In genomic region chr11:97083401-97084140, GRCm38 (mm10) we compare ENCODE assay signal across 9 mouse cellular contexts. TPM values are rescaled to one million over a fixed set of nuclear protein-coding genes. Genes with fewer than 3 reads are reported as not detected.
DNase-seq lines count a peak whose midpoint lies in the region; ATAC-seq lines count a peak whose summit lies in the region.
"Had no signal": no experiment of that assay in that cellular context is flagged by ENCODE, and none has a peak within 500 bp of the region (broad histone marks: within the 10 kb centered on the region; RNA-seq: fewer than 3 reads in every experiment).

No protein-coding gene starts in this region.

- H3K27me3 ChIP-seq in kidney, embryonic 14.5 days (ENCODE audit: control insufficient read depth, insufficient read depth, low read length) = no peaks in the 10 kb centered on the region
- H3K27me3 ChIP-seq in embryonic facial prominence, embryonic 14.5 days (replicated peaks; ENCODE audit: control insufficient read depth, insufficient read depth, low read length) = no peaks in the 10 kb centered on the region; the same call in 1 of the 2 replicates

- peaks cover 9% of the 10 kb centered on the region for H3K4me1 ChIP-seq in kidney, embryonic 14.5 days (ENCODE audit: control insufficient read depth, insufficient read depth, low read length)
- peaks cover 14% of the 10 kb centered on the region for H3K4me1 ChIP-seq in embryonic facial prominence, embryonic 14.5 days (ENCODE audit: control insufficient read depth, insufficient read depth, low read length)

- H3K9me3 ChIP-seq in kidney, embryonic 14.5 days (ENCODE audit: control insufficient read depth, low read length) = no peaks in the 10 kb centered on the region
- H3K9me3 ChIP-seq in embryonic facial prominence, embryonic 14.5 days (ENCODE audit: control insufficient read depth, low read length) = 0 out of 2 replicates have a peak, but pooled peaks cover under 1% of the 10 kb centered on the region

- 13% methylated on average over 22 of the region's 22 CpGs for WGBS in kidney, embryonic 14.5 days
- WGBS in embryonic facial prominence, embryonic 14.5 days = 22% methylated on average over 22 of the region's 22 CpGs

- DNase-seq in kidney, postnatal 14 days = no peak
- peak; percentile 64 to 74 for DNase-seq in right cerebral cortex, adult 2 months (ENCODE audit: low spot score in 2 of 2)
- DNase-seq in right cerebral cortex, postnatal 14 days = no peak
- DNase-seq in embryonic facial prominence, embryonic 14.5 days (ENCODE audit: low spot score) = peak; percentile 26
- peak; percentile 39 to 40 for DNase-seq in right cerebral cortex, postnatal 36 days (ENCODE audit: low spot score in 2 of 2)
- no peak for DNase-seq in cerebellum, adult 11-12 months
- DNase-seq: thymus, adult 18-20 months had no signal

- no peaks in the 10 kb centered on the region for H3K36me3 ChIP-seq in kidney, embryonic 14.5 days (ENCODE audit: control insufficient read depth, insufficient read depth, low read length)
- H3K36me3 ChIP-seq in embryonic facial prominence, embryonic 14.5 days (ENCODE audit: control insufficient read depth, insufficient read depth, low read length) = no peaks in the 10 kb centered on the region

- no peak overlapping the region for H3K9ac ChIP-seq in kidney, embryonic 14.5 days (ENCODE audit: low read depth, low read length)
- H3K9ac ChIP-seq in embryonic facial prominence, embryonic 14.5 days (ENCODE audit: low read depth, low read length) = no peak overlapping the region

- peak overlapping the region; percentile 21; the same call in 1 of the 2 replicates for H3K4me2 ChIP-seq in kidney, embryonic 14.5 days (replicated peaks; ENCODE audit: low read depth, low read length)
- H3K4me2 ChIP-seq in embryonic facial prominence, embryonic 14.5 days (ENCODE audit: low read depth, low read length) = peak overlapping the region; percentile 39

- no peak overlapping the region for H3K4me3 ChIP-seq in kidney, embryonic 14.5 days (ENCODE audit: low read length)
- peak overlapping the region; percentile 8; the same call in 1 of the 2 replicates for H3K4me3 ChIP-seq in embryonic facial prominence, embryonic 14.5 days (ENCODE audit: low read depth, low read length)

- no peak overlapping the region for H3K27ac ChIP-seq in kidney, embryonic 14.5 days (ENCODE audit: low read depth, low read length)
- H3K27ac ChIP-seq in embryonic facial prominence, embryonic 14.5 days (replicated peaks; ENCODE audit: low read depth, low read length) = no peak overlapping the region

- no peak for ATAC-seq in kidney, embryonic 14.5 days (ENCODE audit: low FRiP score, low TSS enrichment)
- no peak for ATAC-seq in embryonic facial prominence, embryonic 14.5 days (ENCODE audit: low read depth)
- ATAC-seq in erythroid progenitor cell, adult 5-6 weeks (replicated peaks; ENCODE audit: low FRiP score, poor library complexity, severe bottlenecking) = no peak

RNA-seq across cellular contexts. Expression of gene Tbx21, which starts 31.6 kb away (rescaled TPM):
- polyA plus RNA-seq in kidney, embryonic 14.5 days (2014; fragmentation: Nextera tagmentation; extraction: Ambion mirVana) = 0.07 TPM in 1 of 2 replicates, not detected in the other
- polyA plus RNA-seq in embryonic facial prominence, embryonic 14.5 days (2014; fragmentation: Nextera tagmentation; extraction: Ambion mirVana) = 0.13 and 0.26 TPM in 2 replicates
- total RNA-seq in erythroid progenitor cell, adult 5-6 weeks (2015; ENCODE audit: low replicate concordance) = not detected in 2 replicates
- total RNA-seq in erythroid progenitor cell, adult 5-6 weeks (2017; ENCODE audit: low replicate concordance) = not detected in 2 replicates

RNA-seq across cellular contexts. Expression of gene Osbpl7, which starts 33.1 kb away (rescaled TPM):
- polyA plus RNA-seq in kidney, embryonic 14.5 days (2014; fragmentation: Nextera tagmentation; extraction: Ambion mirVana) = 5.1 and 5.8 TPM in 2 replicates
- polyA plus RNA-seq in embryonic facial prominence, embryonic 14.5 days (2014; fragmentation: Nextera tagmentation; extraction: Ambion mirVana) = 5.0 and 7.1 TPM in 2 replicates
- 1.3 and 2.9 TPM in 2 replicates for total RNA-seq in erythroid progenitor cell, adult 5-6 weeks (2015; ENCODE audit: low replicate concordance)
- 1.4 and 22.7 TPM in 2 replicates for total RNA-seq in erythroid progenitor cell, adult 5-6 weeks (2017; ENCODE audit: low replicate concordance)

RNA-seq across cellular contexts. Expression of gene Mrpl10, which starts 42.2 kb away (rescaled TPM):
- 89.4 and 99.6 TPM in 2 replicates for polyA plus RNA-seq in kidney, embryonic 14.5 days (2014; fragmentation: Nextera tagmentation; extraction: Ambion mirVana)
- 68.9 and 78.1 TPM in 2 replicates for polyA plus RNA-seq in embryonic facial prominence, embryonic 14.5 days (2014; fragmentation: Nextera tagmentation; extraction: Ambion mirVana)
- total RNA-seq in erythroid progenitor cell, adult 5-6 weeks (2015; ENCODE audit: low replicate concordance) = 5.0 and 15.5 TPM in 2 replicates
- 4.6 and 5.3 TPM in 2 replicates for total RNA-seq in erythroid progenitor cell, adult 5-6 weeks (2017; ENCODE audit: low replicate concordance)

RNA-seq across cellular contexts. Expression of gene Lrrc46, which starts 42.4 kb away (rescaled TPM):
- 1.6 and 1.7 TPM in 2 replicates for polyA plus RNA-seq in kidney, embryonic 14.5 days (2014; fragmentation: Nextera tagmentation; extraction: Ambion mirVana)
- polyA plus RNA-seq in embryonic facial prominence, embryonic 14.5 days (2014; fragmentation: Nextera tagmentation; extraction: Ambion mirVana) = 2.5 and 7.3 TPM in 2 replicates
- total RNA-seq in erythroid progenitor cell, adult 5-6 weeks (2015; ENCODE audit: low replicate concordance) = not detected in 2 replicates
- total RNA-seq in erythroid progenitor cell, adult 5-6 weeks (2017; ENCODE audit: low replicate concordance) = not detected in 2 replicates

RNA-seq across cellular contexts. Expression of gene Scrn2, which starts 53.8 kb away (rescaled TPM):
- 24.4 and 29.9 TPM in 2 replicates for polyA plus RNA-seq in kidney, embryonic 14.5 days (2014; fragmentation: Nextera tagmentation; extraction: Ambion mirVana)
- polyA plus RNA-seq in embryonic facial prominence, embryonic 14.5 days (2014; fragmentation: Nextera tagmentation; extraction: Ambion mirVana) = 14.7 and 16.1 TPM in 2 replicates
- total RNA-seq in erythroid progenitor cell, adult 5-6 weeks (2015; ENCODE audit: low replicate concordance) = not detected in 2 replicates
- total RNA-seq in erythroid progenitor cell, adult 5-6 weeks (2017; ENCODE audit: low replicate concordance) = not detected in 2 replicates

Comparison
In these comparisons a context has a peak if more than half of its experiments do, and no peak if none do; other contexts are left out.
1. DNase-seq: peak in right cerebral cortex, adult 2 months (2 of 2), embryonic facial prominence, embryonic 14.5 days (single experiment) and right cerebral cortex, postnatal 36 days (2 of 2); none in kidney, postnatal 14 days (single experiment), right cerebral cortex, postnatal 14 days (single experiment) and cerebellum, adult 11-12 months (single experiment).